Mouse (Mus musculus) heart, postnatal 36 days (tissue): Measurements from ENCODE around the gene Abl2. TPM values are rescaled to one million over a fixed set of nuclear protein-coding genes. Genes with fewer than 3 reads are reported as not detected.
"Not testable (repeated sequence)": the region's sequence is repeated elsewhere in the genome, so short reads cannot be mapped to it uniquely, and the experiment has no call there.

Experiments used
- DNase-seq, 2 experiments: peaks; one replicate each; pipeline ENCODE4 v3.0.0; 2021 to 2022
- intact Hi-C: fragments of 180-260 bp; cut with DNase I; formaldehyde crosslinking; loops from one replicate; pipeline ENCODE4 v1.15.1; 2025
- total RNA-seq, 2 experiments: library from RNA; stranded (reverse); gene quantifications; 2 replicates each; pipeline ENCODE4 v1.2.3; 2021

The Abl2 gene
- 10 to 100 TPM; 21.0 to 21.5 TPM for total RNA-seq

- intact Hi-C loops, result loop anchor here (2.0 to 5.0 kb wide), 4 partner anchors 57 to 136 kb away; partner anchors contain the start of gene Axdnd1
- peak; percentile 84 to 89 for DNase-seq
Measured at GRCm38 (mm10) chr1:156558024-156558930, at the start of gene Abl2. Abl2 (plus strand) TSS chr1:156558786.

GRCm38 (mm10) chr1:156520136-156520780 lies 38.3 kb upstream of the Abl2 start:
- no peak for DNase-seq
- intact Hi-C loops, result no loop called here

- intact Hi-C loops, result no loop called here
- DNase-seq, result no peak
Measured at GRCm38 (mm10) chr1:156521796-156522517, 36.6 kb upstream of the Abl2 start.

- intact Hi-C loops, DNase-seq: not testable (repeated sequence)
Measured at GRCm38 (mm10) chr1:156523842-156524241, 34.7 kb upstream of the Abl2 start, which contains the start of gene Gm10031. Gm10031 (plus strand) TSS chr1:156524012.

- intact Hi-C loops, DNase-seq: not testable (repeated sequence)
Measured at GRCm38 (mm10) chr1:156532476-156533175, 26.0 kb upstream of the Abl2 start.

- intact Hi-C loops, result no loop called here
- no peak for DNase-seq
Measured at GRCm38 (mm10) chr1:156533483-156533882, 25.1 kb upstream of the Abl2 start.

GRCm38 (mm10) chr1:156533911-156534310 lies 24.7 kb upstream of the Abl2 start:
- intact Hi-C loops, result no loop called here
- no peak for DNase-seq

GRCm38 (mm10) chr1:156537031-156537430 lies 21.6 kb upstream of the Abl2 start:
- intact Hi-C loops, result loop anchor here (5.0 kb wide), 1 partner anchor 450 kb away; no protein-coding TSS in a partner anchor
- no peak for DNase-seq

GRCm38 (mm10) chr1:156537701-156538100 lies 20.9 kb upstream of the Abl2 start:
- no peak for DNase-seq
- intact Hi-C loops, result loop anchor here (1.0 to 5.0 kb wide), 2 partner anchors 96 to 450 kb away; no protein-coding TSS in a partner anchor

- no peak for DNase-seq
- intact Hi-C loops, result loop anchor here (1.0 to 5.0 kb wide), 2 partner anchors 95 to 451 kb away; no protein-coding TSS in a partner anchor
Measured at GRCm38 (mm10) chr1:156538382-156538781, 20.2 kb upstream of the Abl2 start.

GRCm38 (mm10) chr1:156539787-156540560 lies 18.6 kb upstream of the Abl2 start:
- DNase-seq, result no peak
- intact Hi-C loops, result loop anchor here (1.0 to 5.0 kb wide), 4 partner anchors 121 to 453 kb away; no protein-coding TSS in a partner anchor

- DNase-seq, result no peak
- intact Hi-C loops, result loop anchor here (5.0 kb wide), 1 partner anchor 133 kb away; no protein-coding TSS in a partner anchor
Measured at GRCm38 (mm10) chr1:156543999-156544398, 14.6 kb upstream of the Abl2 start.

- intact Hi-C loops, result loop anchor here (2.0 to 5.0 kb wide), 4 partner anchors 56 to 137 kb away; partner anchors contain the start of gene Axdnd1
- DNase-seq, result peak; percentile 49 to 51
Measured at GRCm38 (mm10) chr1:156558950-156559640, 509 bp downstream of the Abl2 start.

GRCm38 (mm10) chr1:156559641-156560020 lies 1.0 kb downstream of the Abl2 start:
- intact Hi-C loops, result loop anchor here (2.0 to 5.0 kb wide), 4 partner anchors 55 to 137 kb away; partner anchors contain the start of gene Axdnd1
- DNase-seq, result no peak

- DNase-seq, result no peak
- intact Hi-C loops, result no loop called here
Measured at GRCm38 (mm10) chr1:156560500-156560899, 1.9 kb downstream of the Abl2 start.

- intact Hi-C loops, result no loop called here
- DNase-seq, result no peak
Measured at GRCm38 (mm10) chr1:156565328-156565727, 6.7 kb downstream of the Abl2 start.

GRCm38 (mm10) chr1:156566132-156566531 lies 7.5 kb downstream of the Abl2 start:
- peak in 1 of 2 experiments; percentile 16 for DNase-seq
- intact Hi-C loops, result no loop called here

- intact Hi-C loops, result no loop called here
- no peak for DNase-seq
Measured at GRCm38 (mm10) chr1:156569615-156570014, 11.0 kb downstream of the Abl2 start.
